Mouse (Mus musculus): ENCODE measurements at regions not wholly inside any gene's neighbourhood (a gene's known extent, or its start where the extent isn't known, plus 50 kb on each side); places are given as distances from the start of the nearest gene placed in this dataset.

- TF ChIP-seq CTCF (IDR thresholded peaks at IDR 0.05; ENCODE audit: low read depth, low read length) (no peak), POLR2A (IDR thresholded peaks at IDR 0.05; ENCODE audit: extremely low read depth, insufficient read depth, low read length) (no peak)
Measured at GRCm38 (mm10) chr11:24296893-24297624, 219.2 kb downstream of the Bcl11a start.
